Mouse (Mus musculus) retina, adult 2 months (tissue): ENCODE measurements at regions not wholly inside any gene's neighbourhood (a gene's known extent, or its start where the extent isn't known, plus 50 kb on each side); places are given as distances from the start of the nearest gene placed in this dataset.

Experiments used
- DNase-seq: peaks from one replicate; pipeline ENCODE4 v3.0.0-alpha.2; 2012; ENCODE audit warnings: low read depth, low spot score

GRCm38 (mm10) chr3:148186704-148187103 lies 803.7 kb downstream of the Adgrl2 start:
- DNase-seq = no peak

GRCm38 (mm10) chr3:148167556-148167955 lies 822.8 kb downstream of the Adgrl2 start:
- no peak for DNase-seq

GRCm38 (mm10) chr3:148159059-148159458 lies 831.3 kb downstream of the Adgrl2 start:
- no peak for DNase-seq

GRCm38 (mm10) chr3:148158533-148158932 lies 831.8 kb downstream of the Adgrl2 start:
- DNase-seq = no peak

- DNase-seq = no peak
Measured at GRCm38 (mm10) chr3:148143776-148144175, 846.6 kb downstream of the Adgrl2 start.

GRCm38 (mm10) chr3:148136791-148137251 lies 853.5 kb downstream of the Adgrl2 start:
- DNase-seq = no peak

GRCm38 (mm10) chr3:148134646-148135045 lies 855.7 kb downstream of the Adgrl2 start:
- no peak for DNase-seq

GRCm38 (mm10) chr3:148115576-148115975 lies 874.8 kb downstream of the Adgrl2 start:
- DNase-seq = no peak

GRCm38 (mm10) chr3:148112204-148112603 lies 878.2 kb downstream of the Adgrl2 start:
- DNase-seq = no peak

GRCm38 (mm10) chr3:148107031-148107430 lies 883.3 kb downstream of the Adgrl2 start:
- no peak for DNase-seq

GRCm38 (mm10) chr3:148093930-148094329 lies 896.4 kb downstream of the Adgrl2 start:
- no peak for DNase-seq

- no peak for DNase-seq
Measured at GRCm38 (mm10) chr3:148075841-148076240, 914.5 kb downstream of the Adgrl2 start.

GRCm38 (mm10) chr3:148066701-148067100 lies 923.7 kb downstream of the Adgrl2 start:
- DNase-seq = no peak

- DNase-seq = no peak
Measured at GRCm38 (mm10) chr3:148056074-148056473, 934.3 kb downstream of the Adgrl2 start.

GRCm38 (mm10) chr3:148052516-148052915 lies 937.8 kb downstream of the Adgrl2 start:
- DNase-seq = no peak

- DNase-seq = no peak
Measured at GRCm38 (mm10) chr3:148048247-148048646, 942.1 kb downstream of the Adgrl2 start.

GRCm38 (mm10) chr3:148032532-148032931 lies 957.8 kb downstream of the Adgrl2 start:
- no peak for DNase-seq

- DNase-seq = no peak
Measured at GRCm38 (mm10) chr3:148005831-148006230, 984.5 kb downstream of the Adgrl2 start.

GRCm38 (mm10) chr3:148004006-148004405 lies 986.3 kb downstream of the Adgrl2 start:
- DNase-seq = no peak

GRCm38 (mm10) chr3:147999330-147999953 lies 990.9 kb downstream of the Adgrl2 start:
- DNase-seq = no peak

GRCm38 (mm10) chr3:147991738-147992137 lies 998.6 kb downstream of the Adgrl2 start:
- no peak for DNase-seq

- no peak for DNase-seq
Measured at GRCm38 (mm10) chr3:147990831-147991230, 999.5 kb downstream of the Adgrl2 start.

- no peak for DNase-seq
Measured at GRCm38 (mm10) chr3:147982831-147983230, 1007.5 kb downstream of the Adgrl2 start.

- DNase-seq = no peak
Measured at GRCm38 (mm10) chr3:147981621-147982020, 1008.7 kb downstream of the Adgrl2 start.
